Mouse (Mus musculus) midbrain, embryonic 12.5 days (tissue): ENCODE measurements around the gene Optn. TPM values are rescaled to one million over a fixed set of nuclear protein-coding genes. Genes with fewer than 3 reads are reported as not detected.

Experiments used
- polyA plus RNA-seq: library from polyadenylated mRNA; unstranded; fragments of >200 nt; fragmentation: Nextera tagmentation; extraction: Ambion mirVana; gene quantifications from 2 replicates; pipeline ENCODE4 v1.2.1, GENCODE M21; 2016

Gene Optn
- polyA plus RNA-seq, 1 experiment from 2014 or later: 4.2 TPM

Other genes starting within 250 kb of the Optn start
- 124 and 132 TPM in 2 replicates for gene Sephs1, start 182.5 kb downstream of the Optn start, polyA plus RNA-seq
- gene Phyh, start 145.0 kb downstream of the Optn start, polyA plus RNA-seq: 41.9 and 42.0 TPM in 2 replicates
- gene Ucma, start 87.9 kb downstream of the Optn start, polyA plus RNA-seq: 0.65 TPM in 1 of 2 replicates, not detected in the other
- gene Mcm10, start 51.3 kb downstream of the Optn start, polyA plus RNA-seq: 30.0 and 32.3 TPM in 2 replicates
- gene Ccdc3, start 73.7 kb upstream of the Optn start, polyA plus RNA-seq: 3.7 and 7.3 TPM in 2 replicates